Mouse (Mus musculus): ENCODE measurements around the gene Zbtb9.
A peak's percentile ranks its signal among the peaks of the same experiment; 100 is the strongest.

Zbtb9 gene

GRCm38 (mm10) chr17:27011998-27012672 is 39.2 kb downstream of the Zbtb9 start:
- DNase-seq (ENCODE audit: low spot score), result peak; percentile 48

GRCm38 (mm10) chr17:27012909-27013308 is 39.9 kb downstream of the Zbtb9 start:
- DNase-seq (ENCODE audit: low spot score), result peak; percentile 47

- peak; percentile 92 for DNase-seq (ENCODE audit: low spot score)
Measured at GRCm38 (mm10) chr17:27017564-27018499, 44.9 kb downstream of the Zbtb9 start.

GRCm38 (mm10) chr17:27018555-27019196 is 45.7 kb downstream of the Zbtb9 start:
- no peak for DNase-seq (ENCODE audit: low spot score)

- no peak for DNase-seq (ENCODE audit: low spot score)
Measured at GRCm38 (mm10) chr17:27021076-27021475, 48.1 kb downstream of the Zbtb9 start.

GRCm38 (mm10) chr17:27021736-27022135 is 48.8 kb downstream of the Zbtb9 start:
- DNase-seq (ENCODE audit: low spot score), result no peak

- DNase-seq (ENCODE audit: low spot score), result no peak
Measured at GRCm38 (mm10) chr17:27023342-27023741, 50.4 kb downstream of the Zbtb9 start.

GRCm38 (mm10) chr17:27025326-27025902 is 52.4 kb downstream of the Zbtb9 start:
- DNase-seq (ENCODE audit: low spot score), result no peak

- DNase-seq (ENCODE audit: low spot score), result no peak
Measured at GRCm38 (mm10) chr17:27025951-27026350, 53.0 kb downstream of the Zbtb9 start.

GRCm38 (mm10) chr17:27027460-27028283 is 54.7 kb downstream of the Zbtb9 start:
- DNase-seq (ENCODE audit: low spot score), result peak; percentile 64

GRCm38 (mm10) chr17:27028284-27028795 is 55.4 kb downstream of the Zbtb9 start:
- DNase-seq (ENCODE audit: low spot score), result peak; percentile 77

- no peak for DNase-seq (ENCODE audit: low spot score)
Measured at GRCm38 (mm10) chr17:27028909-27029308, 55.9 kb downstream of the Zbtb9 start, which contains the start of gene Bak1. Gene Bak1 (minus strand): TSS chr17:27029009.

GRCm38 (mm10) chr17:27029431-27029830 is 56.5 kb downstream of the Zbtb9 start:
- DNase-seq (ENCODE audit: low spot score), result no peak

GRCm38 (mm10) chr17:27030896-27031295 is 57.9 kb downstream of the Zbtb9 start:
- DNase-seq (ENCODE audit: low spot score), result no peak

GRCm38 (mm10) chr17:27032328-27032727 is 59.4 kb downstream of the Zbtb9 start:
- no peak for DNase-seq (ENCODE audit: low spot score)

GRCm38 (mm10) chr17:27032869-27033268 is 59.9 kb downstream of the Zbtb9 start:
- DNase-seq (ENCODE audit: low spot score), result peak; percentile 63

- DNase-seq (ENCODE audit: low spot score), result no peak
Measured at GRCm38 (mm10) chr17:27036465-27036864, 63.5 kb downstream of the Zbtb9 start.

- DNase-seq (ENCODE audit: low spot score), result no peak
Measured at GRCm38 (mm10) chr17:27038335-27039050, 65.5 kb downstream of the Zbtb9 start.

GRCm38 (mm10) chr17:27039432-27040102 is 66.6 kb downstream of the Zbtb9 start:
- DNase-seq (ENCODE audit: low spot score), result no peak
